Mouse (Mus musculus) Patski (cell line): ENCODE results near the gene Slc26a5. TPM values are rescaled to one million over a fixed set of nuclear protein-coding genes. Genes with fewer than 3 reads are reported as not detected.

Source experiments
- ATAC-seq: fragments of 100-300 bp; one replicate; pipeline ENCODE4 v1.8.0; 2021
- CTCF ChIA-PET: fragments of 350-600 bp; sonication (Branson Sonifier 250); formaldehyde crosslinking; loops from one replicate; lab custom pipeline; 2022; ENCODE audit warnings: inconsistent platforms; lab: Charles Lee
- POLR2A ChIA-PET: fragments of 350-600 bp; sonication (Branson Sonifier 250); formaldehyde crosslinking; loops from one replicate; lab custom pipeline; 2022; ENCODE audit warnings: antibody characterized with exemption, inconsistent platforms; lab: Charles Lee
- DNase-seq: peaks from one replicate; pipeline ENCODE4 v3.0.0-alpha.2; 2011; ENCODE audit warnings: low read depth, low spot score
- H3K27me3 ChIP-seq: fragments of 371-371 bp; one replicate; pipeline ENCODE4 v1.5.1; 2021
- CTCF ChIP-seq: fragments of 100-300 bp; IDR thresholded peaks from one replicate; pipeline ENCODE4 v1.5.1; 2021
- in situ Hi-C: fragments of 300-500 bp; cut with MboI; formaldehyde crosslinking; loops from 3 replicates; pipeline ENCODE4 v1.11.1; 2018; ENCODE audit warnings: low pct_unique_long_range_greater_than_20kb, mixed read lengths
- polyA plus RNA-seq: library from polyadenylated mRNA; unstranded; gene quantifications from one replicate; pipeline ENCODE4 v1.2.3, GENCODE M21; 2021

Gene Slc26a5
- polyA plus RNA-seq, 1 experiment from 2014 or later: not detected

DNA sequence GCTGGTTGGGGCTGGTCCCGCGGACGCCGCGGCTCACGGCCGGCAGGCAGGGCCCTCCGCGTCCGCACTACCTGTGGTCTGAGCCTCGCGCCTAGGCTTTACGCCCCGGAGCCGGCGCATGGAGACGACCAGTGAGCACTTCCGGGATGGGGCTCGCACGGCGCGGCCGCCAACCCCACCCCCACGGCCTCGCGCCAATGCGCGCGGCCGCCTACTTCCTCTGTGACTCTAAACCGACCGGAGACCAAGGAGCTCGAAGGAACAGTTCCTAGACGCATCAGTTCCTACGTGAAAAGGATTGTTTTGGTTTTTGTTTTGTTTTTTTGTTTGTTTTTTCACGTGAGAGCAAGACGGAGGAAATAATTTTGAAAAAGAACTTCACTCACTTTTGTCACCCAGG, 80.4 kb downstream of the Slc26a5 start, which contains the start of the genes Dnajc2 and Psmc2:
TSS of gene Dnajc2 (minus strand) at position 199 of the 400 bp plus-strand sequence.
TSS of gene Psmc2 (plus strand) at position 231 of the 400 bp plus-strand sequence.
- DNase-seq (peak; percentile 61), ATAC-seq (peak; percentile 86)
- in situ Hi-C loops: no loop called here
- TF ChIP-seq CTCF: no peak
- ChIA-PET POLR2A (interaction anchor here (0.7 to 1.2 kb wide), 3 partner anchors 20 to 83 kb away, joined by 3 read pairs; partner anchors contain the start of gene Napepld), CTCF (interaction anchor here (1.1 kb wide), 1 partner anchor 12 kb away, joined by 3 read pairs; no protein-coding TSS in a partner anchor)
- no peaks in the 10 kb centered on the region for H3K27me3 ChIP-seq

DNA sequence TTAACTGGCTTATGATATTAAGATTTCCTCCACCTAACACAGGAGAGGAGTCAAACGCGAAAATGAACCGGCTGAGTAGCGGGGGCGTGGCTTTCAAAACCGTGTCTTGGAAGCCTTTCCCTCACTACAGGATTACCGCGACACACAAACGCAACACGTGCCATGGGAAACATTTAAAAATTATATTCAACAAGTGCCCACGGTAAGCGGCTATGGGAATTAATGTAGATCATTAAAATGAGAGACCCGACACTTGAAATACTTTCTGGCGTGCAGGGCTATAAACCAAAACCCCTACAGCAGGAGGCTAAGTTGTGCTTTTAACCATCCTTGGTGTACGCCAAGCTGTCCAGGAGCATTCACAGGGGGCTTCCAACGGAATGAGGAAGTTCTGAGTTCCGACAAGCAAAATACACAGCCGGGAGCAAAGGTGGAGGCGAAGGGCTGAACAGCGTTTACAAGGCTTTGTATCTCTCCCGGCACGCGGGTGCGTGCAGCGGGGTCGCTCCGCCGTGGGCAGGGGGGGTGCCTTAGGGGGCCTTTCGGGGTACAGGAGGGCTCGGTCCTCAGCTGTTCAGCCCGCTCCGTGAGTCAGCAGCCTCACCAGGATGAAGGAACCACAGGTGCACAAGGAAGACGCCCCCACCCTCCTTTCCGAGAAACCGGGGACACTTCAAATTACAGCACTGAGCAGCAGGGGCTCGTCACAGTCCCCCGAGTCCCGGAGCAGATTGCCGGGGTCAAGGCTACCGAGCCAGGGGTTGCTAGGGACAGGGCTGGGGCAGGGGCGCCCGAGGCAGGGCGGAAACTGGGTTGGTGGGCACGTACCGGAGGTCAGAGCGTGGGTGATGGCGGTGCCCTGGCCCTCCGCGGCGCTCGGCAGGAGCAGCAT, 81.0 kb downstream of the Slc26a5 start:
- H3K27me3 ChIP-seq: no peaks in the 10 kb centered on the region
- POLR2A ChIA-PET: interaction anchor here (1.2 kb wide), 1 partner anchor 83 kb away, joined by 3 read pairs; the partner anchor contains the start of gene Napepld
- no peak for DNase-seq
- in situ Hi-C loops: no loop called here
- CTCF ChIA-PET: interaction anchor here (1.3 to 1.7 kb wide), 2 partner anchors 11 to 40 kb away, joined by 3 to 4 read pairs; no protein-coding TSS in a partner anchor
- peak; percentile 10 for ATAC-seq
- TF ChIP-seq CTCF: no peak

DNA sequence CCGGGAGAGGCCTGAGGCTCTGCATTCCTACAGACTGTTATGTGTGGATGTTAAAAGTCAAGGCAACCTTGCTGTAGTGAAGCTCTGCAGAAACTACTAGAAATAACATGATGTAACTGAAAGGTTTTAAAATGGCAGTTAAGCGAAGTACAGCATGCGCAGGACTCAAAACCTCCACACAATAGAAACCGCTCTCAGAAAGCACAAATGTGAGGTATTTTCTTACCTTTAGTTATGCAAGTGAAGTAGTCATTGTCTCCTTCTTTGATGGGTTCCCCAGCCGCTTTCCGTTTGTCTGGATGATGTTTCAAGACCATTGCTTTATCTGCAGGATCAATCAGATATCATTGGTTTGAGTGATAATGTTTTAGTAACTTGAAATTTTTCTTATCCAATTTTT, 88.9 kb downstream of the Slc26a5 start:
- in situ Hi-C loops: no loop called here
- no peak for TF ChIP-seq CTCF
- H3K27me3 ChIP-seq: no peaks in the 10 kb centered on the region
- ChIA-PET POLR2A (no interaction called here), CTCF (no interaction called here)
- ATAC-seq: no peak
- DNase-seq: no peak

DNA sequence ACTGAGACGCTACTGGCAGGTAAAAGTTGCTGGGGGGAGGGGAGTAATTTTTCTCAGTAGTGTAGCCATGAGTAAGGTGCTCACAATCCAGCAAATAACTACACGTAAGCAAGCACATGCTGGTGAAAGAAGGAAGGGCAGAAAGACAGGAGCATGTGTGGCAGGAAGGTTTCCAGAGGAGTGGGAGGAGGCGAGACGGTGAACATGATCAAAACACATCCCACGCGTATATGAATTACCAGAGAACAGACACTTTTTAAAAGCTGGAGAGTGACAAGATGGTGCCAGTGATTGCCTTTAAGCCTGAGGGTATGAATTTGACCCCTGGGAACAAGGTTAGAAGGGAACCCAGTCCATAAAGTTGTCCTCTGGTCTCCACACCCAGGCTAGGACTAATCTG, 95.6 kb downstream of the Slc26a5 start:
- H3K27me3 ChIP-seq: no peaks in the 10 kb centered on the region
- no peak for ATAC-seq
- ChIA-PET CTCF (no interaction called here), POLR2A (no interaction called here)
- no peak for TF ChIP-seq CTCF
- no peak for DNase-seq
- in situ Hi-C loops: no loop called here

DNA sequence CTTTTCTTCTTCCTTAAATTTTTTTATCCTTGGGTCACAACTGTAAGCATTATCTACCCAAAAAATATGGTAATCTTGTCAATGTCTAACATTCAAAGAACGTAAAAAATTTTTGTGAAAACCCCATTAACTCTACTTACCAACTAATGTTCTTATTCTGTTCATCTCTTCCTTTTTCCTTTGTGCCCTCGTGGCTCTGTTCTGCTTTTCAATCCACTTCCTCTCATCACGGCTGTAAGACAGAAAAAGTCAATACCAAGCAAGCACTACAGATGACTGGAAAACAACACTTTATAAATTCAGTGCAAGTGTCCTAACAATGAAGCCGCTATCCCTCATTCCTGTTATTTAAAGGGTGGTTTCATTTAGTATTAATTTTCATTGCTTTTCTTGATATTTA, 96.9 kb downstream of the Slc26a5 start:
- TF ChIP-seq CTCF: no peak
- no peak for DNase-seq
- in situ Hi-C loops: no loop called here
- no peak for ATAC-seq
- ChIA-PET POLR2A (no interaction called here), CTCF (no interaction called here)
- no peaks in the 10 kb centered on the region for H3K27me3 ChIP-seq

Other genes with a start within 250 kb of the Slc26a5 start
- gene Fbxl13, start 220.0 kb downstream of the Slc26a5 start, polyA plus RNA-seq: 0.15 TPM
- gene Armc10, start 219.8 kb downstream of the Slc26a5 start, polyA plus RNA-seq: 42.2 TPM
- 5.2 TPM for gene Napepld, start 164.2 kb downstream of the Slc26a5 start, polyA plus RNA-seq
- gene Pmpcb, start 128.5 kb downstream of the Slc26a5 start, polyA plus RNA-seq: 178 TPM
- 67.5 TPM for gene Dnajc2, start 80.4 kb downstream of the Slc26a5 start, polyA plus RNA-seq
- 173 TPM for gene Psmc2, start 80.3 kb downstream of the Slc26a5 start, polyA plus RNA-seq